Mouse (Mus musculus) lung, postnatal 0 days (tissue): ENCODE measurements around the gene Cfd. TPM values are rescaled to one million over a fixed set of nuclear protein-coding genes. Genes with fewer than 3 reads are reported as not detected.

ENCODE experiments used
- ATAC-seq: fragments of 200-750 bp; cut with Nextera tagmentation; 2 replicates; pipeline ENCODE4 v1.8.0; 2017; ENCODE audit warnings: moderate library complexity
- DNase-seq: peaks from one replicate; pipeline ENCODE4 v3.0.0-alpha.2; 2016; ENCODE audit warnings: low spot score
- H3K27ac ChIP-seq: fragments of 300-500 bp; sonication (generic); 2 replicates; pipeline ENCODE4 v1.5.1; 2014; ENCODE audit warnings: antibody characterized with exemption, mild to moderate bottlenecking, low read length, mixed read lengths
- H3K27me3 ChIP-seq: fragments of 300-500 bp; sonication (generic); replicated peaks from 2 replicates; pipeline ENCODE4 v1.6.1; 2014; ENCODE audit warnings: low read length, mixed read lengths; ENCODE audit not compliant: insufficient read depth
- H3K36me3 ChIP-seq: fragments of 300-500 bp; sonication (generic); 2 replicates; pipeline ENCODE4 v1.6.1; 2014; ENCODE audit warnings: low read length, mixed read lengths; ENCODE audit not compliant: insufficient read depth
- H3K4me1 ChIP-seq: fragments of 300-500 bp; sonication (generic); 2 replicates; pipeline ENCODE4 v1.6.1; 2014; ENCODE audit warnings: antibody characterized with exemption, low read depth, low read length, mixed read lengths; ENCODE audit not compliant: insufficient read depth
- H3K4me2 ChIP-seq: fragments of 300-500 bp; sonication (generic); replicated peaks from 2 replicates; pipeline ENCODE4 v1.6.1; 2014; ENCODE audit warnings: low read depth, mild to moderate bottlenecking, low read length, moderate library complexity, mixed read lengths
- H3K4me3 ChIP-seq: fragments of 300-500 bp; sonication (generic); 2 replicates; pipeline ENCODE4 v1.5.1; 2014; ENCODE audit warnings: low read depth, low read length
- H3K9ac ChIP-seq: fragments of 300-500 bp; sonication (generic); replicated peaks from 2 replicates; pipeline ENCODE4 v1.6.1; 2014; ENCODE audit warnings: low read depth, mild to moderate bottlenecking
- H3K9me3 ChIP-seq: fragments of 300-500 bp; sonication (generic); 2 replicates; pipeline ENCODE4 v1.6.1; 2016; ENCODE audit warnings: low read length, mixed read lengths
- CTCF ChIP-seq: IDR thresholded peaks from 2 replicates; pipeline ENCODE4 v1.5.1; 2016; ENCODE audit warnings: antibody characterized with exemption, mild to moderate bottlenecking
- EP300 ChIP-seq: IDR thresholded peaks from 2 replicates; pipeline ENCODE4 v1.6.1; 2016; ENCODE audit warnings: antibody characterized with exemption, mild to moderate bottlenecking, control low read depth
- WGBS: fragments of 180-500 bp; shearing (Covaris S2); extraction: QIAGEN DNeasy Blood & Tissue Kit; methylation state at CpG from one replicate; pipeline ENCODE4 v1.1.7; 2014; 5-methylcytosine and 5-hydroxymethylcytosine counted together
- polyA plus RNA-seq: library from polyadenylated mRNA; unstranded; fragments of >200 nt; fragmentation: Nextera tagmentation; extraction: Ambion mirVana; gene quantifications from 2 replicates; pipeline ENCODE4 v1.2.1, GENCODE M21; 2015

Cfd gene
- polyA plus RNA-seq, 1 experiment from 2014 or later, result not detected

GRCm38 (mm10) chr10:79920958-79921535, 30.4 kb downstream of the Cfd start, which contains the start of gene R3hdm4:
Gene R3hdm4 (minus strand): TSS chr10:79921208.
- 6% methylated on average over 27 of the region's 41 CpGs for WGBS
- H3K9ac ChIP-seq, result no peak within 1 kb of the TSS
- H3K4me3 ChIP-seq, result no peak within 1 kb of the TSS
- DNase-seq (no peak), ATAC-seq (no peak)
- H3K27ac ChIP-seq, result no peak within 1 kb of the TSS
- no peaks in the 10 kb centered on the region for H3K9me3 ChIP-seq
- peaks cover 35% of the 10 kb centered on the region for H3K27me3 ChIP-seq
- no peak for TF ChIP-seq CTCF
- no peak for TF ChIP-seq EP300
- peak within 1 kb of the TSS; percentile 27; the same call in 1 of the 2 replicates for H3K4me2 ChIP-seq
- H3K4me1 ChIP-seq, result peaks cover 19% of the 10 kb centered on the region; the same call in 1 of the 2 replicates
- no peaks in the 10 kb centered on the region for H3K36me3 ChIP-seq

- Histone ChIP-seq H3K4me1 (peaks cover 20% of the 10 kb centered on the region; the same call in 1 of the 2 replicates), H3K9ac (no peak overlapping the region), H3K4me2 (peak overlapping the region; percentile 27; the same call in 1 of the 2 replicates), H3K4me3 (no peak overlapping the region), H3K36me3 (no peaks in the 10 kb centered on the region), H3K9me3 (no peaks in the 10 kb centered on the region), H3K27ac (no peak overlapping the region), H3K27me3 (peaks cover 35% of the 10 kb centered on the region)
- ATAC-seq (no peak), DNase-seq (no peak)
- TF ChIP-seq CTCF (no peak), EP300 (no peak)
- 5% methylated on average over 33 of the region's 34 CpGs for WGBS
Observed at GRCm38 (mm10) chr10:79921572-79921971, 30.9 kb downstream of the Cfd start.

GRCm38 (mm10) chr10:79924998-79925784, 34.5 kb downstream of the Cfd start:
- H3K4me3 ChIP-seq, result no peak overlapping the region
- peak overlapping the region; percentile 95; the same call in 1 of the 2 replicates for H3K27ac ChIP-seq
- peak; percentile 89 for DNase-seq
- peaks cover 24% of the 10 kb centered on the region for H3K4me1 ChIP-seq
- TF ChIP-seq EP300 (no peak), CTCF (peak; percentile 100)
- H3K36me3 ChIP-seq, result no peaks in the 10 kb centered on the region
- H3K4me2 ChIP-seq, result peak overlapping the region; percentile 90; the same call in 1 of the 2 replicates
- H3K27me3 ChIP-seq, result peaks cover 26% of the 10 kb centered on the region
- ATAC-seq, result peak; percentile 10; the same call in 1 of the 2 replicates
- 11% methylated on average over 29 of the region's 29 CpGs for WGBS
- H3K9ac ChIP-seq, result no peak overlapping the region
- H3K9me3 ChIP-seq, result no peaks in the 10 kb centered on the region

DNA sequence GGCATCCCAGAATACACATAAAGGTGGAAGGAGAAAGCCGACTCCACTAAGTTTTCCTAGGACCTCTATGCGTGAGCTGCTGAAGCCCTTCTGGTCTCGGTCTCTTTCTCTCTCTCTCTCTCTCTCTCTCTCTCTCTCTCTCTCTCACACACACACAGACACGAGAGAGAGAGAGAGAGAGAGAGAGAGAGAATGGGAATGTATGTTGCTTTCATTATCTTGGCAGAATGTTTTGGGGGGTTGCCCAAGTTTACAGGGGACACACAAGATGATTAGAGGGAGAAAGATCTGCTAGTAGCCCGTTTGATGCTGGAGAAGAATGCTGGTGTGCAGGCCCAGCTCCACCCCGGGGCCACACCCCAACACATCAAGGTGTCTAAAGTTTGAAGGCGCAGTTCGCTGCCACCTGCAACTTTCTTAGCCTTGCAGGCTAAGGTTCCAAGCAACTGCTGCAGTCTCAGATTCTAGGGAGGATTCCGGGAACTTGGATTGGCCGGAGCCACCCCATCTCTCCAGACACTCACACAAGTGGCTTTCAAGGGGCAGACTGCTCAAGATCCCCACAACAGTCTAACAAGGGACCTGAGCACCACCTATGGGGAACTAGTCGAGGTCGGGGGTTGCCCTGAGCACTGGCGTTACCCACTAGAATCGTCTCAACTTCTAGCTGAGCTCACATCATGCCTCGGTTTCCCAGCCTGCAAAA, 35.3 kb downstream of the Cfd start:
- Histone ChIP-seq H3K9me3 (no peaks in the 10 kb centered on the region), H3K4me2 (peak overlapping the region; percentile 90), H3K9ac (peak overlapping the region; percentile 83; the same call in 1 of the 2 replicates), H3K27me3 (peaks cover 18% of the 10 kb centered on the region), H3K36me3 (peaks cover 4% of the 10 kb centered on the region; the same call in 1 of the 2 replicates), H3K4me1 (peaks cover 24% of the 10 kb centered on the region), H3K27ac (peak overlapping the region; percentile 95), H3K4me3 (peak overlapping the region; percentile 78)
- TF ChIP-seq EP300 (no peak), CTCF (0 out of 2 replicates have a peak, but pooled peaks have one; percentile 9)
- ATAC-seq, result no peak
- 5% methylated on average over 14 of the region's 15 CpGs for WGBS
- no peak for DNase-seq

- Histone ChIP-seq H3K9ac (peak within 1 kb of the TSS; percentile 83), H3K4me1 (peaks cover 18% of the 10 kb centered on the region), H3K27ac (peak within 1 kb of the TSS; percentile 95), H3K36me3 (peaks cover 12% of the 10 kb centered on the region; the same call in 1 of the 2 replicates), H3K4me3 (peak within 1 kb of the TSS; percentile 78), H3K27me3 (peaks cover 10% of the 10 kb centered on the region; the same call in 1 of the 2 replicates), H3K9me3 (no peaks in the 10 kb centered on the region), H3K4me2 (peak within 1 kb of the TSS; percentile 90)
- TF ChIP-seq EP300 (0 out of 2 replicates have a peak, but pooled peaks have one; percentile 34), CTCF (no peak)
- peak; percentile 97 for DNase-seq
- peak; percentile 81 for ATAC-seq
- under 1% methylated on average over 61 of the region's 63 CpGs for WGBS
Observed at GRCm38 (mm10) chr10:79926491-79927323, 36.1 kb downstream of the Cfd start, which contains the start of gene Arid3a. Gene Arid3a (plus strand): TSS chr10:79927043.
